Mouse (Mus musculus): ENCODE measurements at regions not wholly inside any gene's neighbourhood (a gene's known extent, or its start where the extent isn't known, plus 50 kb on each side); places are given as distances from the start of the nearest gene placed in this dataset.

DNA sequence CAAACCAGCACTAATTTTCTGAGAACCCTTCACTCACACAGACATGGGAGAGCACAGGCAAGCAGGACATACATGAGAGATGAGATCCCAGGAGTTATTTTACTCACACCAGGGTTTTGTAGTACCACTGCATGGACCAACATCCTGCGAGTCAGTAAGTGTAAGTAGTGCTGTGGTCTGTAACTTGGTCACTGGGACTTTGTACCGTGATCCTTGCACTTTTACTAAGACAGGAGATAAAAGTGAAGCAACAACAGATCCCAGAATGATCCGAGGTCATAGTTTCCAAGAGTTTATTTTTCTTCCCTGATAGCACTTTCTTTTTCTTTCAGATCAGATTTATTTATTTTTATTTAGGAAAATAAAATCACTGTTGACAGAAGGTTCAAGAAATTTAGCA, 54.1 kb upstream of the Mtap start:
- TF ChIP-seq CTCF (IDR thresholded peaks at IDR 0.05; ENCODE audit: low read depth) (no peak), EP300 (IDR thresholded peaks at IDR 0.05; ENCODE audit: low read depth) (no peak)
- Histone ChIP-seq H3K27ac (no peak overlapping the region), H3K4me2 (ENCODE audit: low read depth) (no peak overlapping the region), H3K36me3 (replicated peaks; ENCODE audit: control insufficient read depth, insufficient read depth, low read depth) (no peaks in the 10 kb centered on the region), H3K27me3 (ENCODE audit: control insufficient read depth, insufficient read depth, low read length) (no peaks in the 10 kb centered on the region), H3K9me3 (ENCODE audit: control insufficient read depth, low read length) (no peaks in the 10 kb centered on the region), H3K4me3 (ENCODE audit: insufficient read depth in 1 of 2, low read depth in 2 of 2, low read length in 2 of 2) (no peak overlapping the region), H3K9ac (replicated peaks) (no peak overlapping the region), H3K4me1 (replicated peaks; ENCODE audit: control insufficient read depth in 2 of 2, insufficient read depth in 2 of 2, low read length in 1 of 2) (no peaks in the 10 kb centered on the region)
- DNase-seq (ENCODE audit: low read depth in 3 of 3, low spot score in 3 of 3) = no peak
- no peak for ATAC-seq (ENCODE audit: insufficient read depth)
- WGBS (ENCODE audit: insufficient replicate concordance) = 35% methylated on average over 3 of the region's 3 CpGs

DNA sequence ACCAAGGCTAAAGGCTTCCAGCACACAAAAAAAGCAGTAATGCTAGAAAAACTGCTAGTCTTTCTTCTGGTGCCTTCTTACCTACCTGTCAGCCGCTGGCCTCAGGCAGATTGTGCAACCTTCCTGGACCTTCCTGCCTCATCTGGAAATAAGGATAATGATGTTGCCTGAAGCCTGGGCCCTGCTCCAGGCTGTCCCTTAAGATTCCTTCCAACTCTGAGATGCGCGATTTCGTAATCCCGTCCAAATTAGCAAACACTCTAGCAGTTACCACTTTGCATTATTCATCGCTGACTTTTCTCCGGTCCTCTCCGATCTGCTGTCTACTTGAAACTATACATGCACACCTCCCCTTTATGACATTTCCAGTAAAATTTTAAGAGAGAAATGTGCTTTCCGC, 58.4 kb upstream of the Mtap start:
- ATAC-seq (ENCODE audit: insufficient read depth) = no peak
- no peak for TF ChIP-seq CTCF (IDR thresholded peaks at IDR 0.05; ENCODE audit: low read depth)
- no peak for TF ChIP-seq EP300 (IDR thresholded peaks at IDR 0.05; ENCODE audit: low read depth)
- Histone ChIP-seq H3K4me3 (ENCODE audit: insufficient read depth in 1 of 2, low read depth in 2 of 2, low read length in 2 of 2) (no peak overlapping the region), H3K36me3 (replicated peaks; ENCODE audit: control insufficient read depth, insufficient read depth, low read depth) (no peaks in the 10 kb centered on the region), H3K9me3 (ENCODE audit: control insufficient read depth, low read length) (no peaks in the 10 kb centered on the region), H3K9ac (replicated peaks) (no peak overlapping the region), H3K4me1 (replicated peaks; ENCODE audit: control insufficient read depth in 2 of 2, insufficient read depth in 2 of 2, low read length in 1 of 2) (0 out of 4 replicates have a peak, but pooled peaks cover 0 to 2% of the 10 kb centered on the region in 2 experiments), H3K27me3 (ENCODE audit: control insufficient read depth, insufficient read depth, low read length) (no peaks in the 10 kb centered on the region), H3K27ac (no peak overlapping the region), H3K4me2 (ENCODE audit: low read depth) (no peak overlapping the region)
- no peak for DNase-seq (ENCODE audit: low read depth in 3 of 3, low spot score in 3 of 3)
- WGBS (ENCODE audit: insufficient replicate concordance) = 78% methylated on average over 9 of the region's 9 CpGs

DNA sequence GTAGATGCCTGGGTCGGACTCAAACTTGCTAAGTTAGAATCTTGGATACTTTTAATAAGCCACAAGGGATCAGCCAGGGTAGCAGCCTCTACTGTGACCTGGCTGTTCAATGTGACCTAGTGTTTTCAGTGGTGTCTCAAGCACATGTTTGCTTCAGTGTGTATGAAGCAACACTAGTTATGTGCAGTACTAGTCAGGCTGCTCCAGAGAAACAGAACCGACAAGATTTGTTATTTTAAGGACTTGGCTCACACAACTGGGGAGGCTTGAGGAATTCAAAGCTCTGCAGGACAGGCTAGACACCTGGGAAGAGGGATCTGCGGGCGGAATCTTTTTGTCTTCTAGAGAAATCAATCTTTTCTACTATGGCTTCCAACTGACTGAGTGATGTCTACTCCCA, 62.2 kb upstream of the Mtap start:
- H3K4me2 ChIP-seq (ENCODE audit: low read depth) = no peak overlapping the region
- no peak overlapping the region for H3K27ac ChIP-seq
- no peaks in the 10 kb centered on the region for H3K27me3 ChIP-seq (ENCODE audit: control insufficient read depth, insufficient read depth, low read length)
- no peak overlapping the region for H3K9ac ChIP-seq (replicated peaks)
- no peaks in the 10 kb centered on the region for H3K36me3 ChIP-seq (replicated peaks; ENCODE audit: control insufficient read depth, insufficient read depth, low read depth)
- no peaks in the 10 kb centered on the region for H3K9me3 ChIP-seq (ENCODE audit: control insufficient read depth, low read length)
- ATAC-seq (ENCODE audit: insufficient read depth) (no peak), DNase-seq (ENCODE audit: low read depth in 3 of 3, low spot score in 3 of 3) (no peak)
- 51% methylated on average over 4 of the region's 4 CpGs for WGBS (ENCODE audit: insufficient replicate concordance)
- H3K4me1 ChIP-seq (replicated peaks; ENCODE audit: control insufficient read depth in 2 of 2, insufficient read depth in 2 of 2, low read length in 1 of 2) = 0 out of 4 replicates have a peak, but pooled peaks cover 0 to 2% of the 10 kb centered on the region in 2 experiments
- H3K4me3 ChIP-seq (ENCODE audit: insufficient read depth in 1 of 2, low read depth in 2 of 2, low read length in 2 of 2) = no peak overlapping the region
- TF ChIP-seq EP300 (IDR thresholded peaks at IDR 0.05; ENCODE audit: low read depth) = no peak
- no peak for TF ChIP-seq CTCF (IDR thresholded peaks at IDR 0.05; ENCODE audit: low read depth)

DNA sequence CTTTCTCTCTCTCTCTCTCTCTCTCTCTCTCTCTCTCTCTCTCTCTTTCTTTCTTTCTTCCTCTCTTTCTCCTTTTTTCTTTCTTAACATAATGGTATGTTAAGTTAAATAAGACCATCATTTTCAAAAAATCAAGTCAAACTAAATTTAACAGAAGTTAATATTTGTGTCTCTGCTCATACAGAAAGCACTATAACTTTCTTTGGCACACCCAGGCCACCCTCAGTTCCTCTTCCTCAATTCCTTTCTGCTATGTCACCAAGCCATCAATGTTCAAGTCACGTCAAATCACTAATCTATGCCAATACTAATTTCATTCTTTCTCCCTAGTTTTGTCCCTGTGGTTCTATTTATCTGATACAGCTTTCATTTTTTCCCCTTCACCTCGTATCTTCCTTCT, 66.5 kb upstream of the Mtap start:
- Histone ChIP-seq H3K4me3 (ENCODE audit: insufficient read depth in 1 of 2, low read depth in 2 of 2, low read length in 2 of 2) (no peak overlapping the region), H3K36me3 (replicated peaks; ENCODE audit: control insufficient read depth, insufficient read depth, low read depth) (no peaks in the 10 kb centered on the region), H3K27me3 (ENCODE audit: control insufficient read depth, insufficient read depth, low read length) (no peaks in the 10 kb centered on the region), H3K4me2 (ENCODE audit: low read depth) (no peak overlapping the region), H3K9me3 (ENCODE audit: control insufficient read depth, low read length) (no peaks in the 10 kb centered on the region), H3K4me1 (replicated peaks; ENCODE audit: control insufficient read depth in 2 of 2, insufficient read depth in 2 of 2, low read length in 1 of 2) (0 out of 4 replicates have a peak, but pooled peaks cover 0 to 2% of the 10 kb centered on the region in 2 experiments), H3K27ac (no peak overlapping the region), H3K9ac (replicated peaks) (no peak overlapping the region)
- TF ChIP-seq CTCF (IDR thresholded peaks at IDR 0.05; ENCODE audit: low read depth) = no peak
- no peak for TF ChIP-seq EP300 (IDR thresholded peaks at IDR 0.05; ENCODE audit: low read depth)
- no peak for ATAC-seq (ENCODE audit: insufficient read depth)
- no peak for DNase-seq (ENCODE audit: low read depth in 3 of 3, low spot score in 3 of 3)
- WGBS (ENCODE audit: insufficient replicate concordance) = 30% methylated on average over 2 of the region's 2 CpGs

DNA sequence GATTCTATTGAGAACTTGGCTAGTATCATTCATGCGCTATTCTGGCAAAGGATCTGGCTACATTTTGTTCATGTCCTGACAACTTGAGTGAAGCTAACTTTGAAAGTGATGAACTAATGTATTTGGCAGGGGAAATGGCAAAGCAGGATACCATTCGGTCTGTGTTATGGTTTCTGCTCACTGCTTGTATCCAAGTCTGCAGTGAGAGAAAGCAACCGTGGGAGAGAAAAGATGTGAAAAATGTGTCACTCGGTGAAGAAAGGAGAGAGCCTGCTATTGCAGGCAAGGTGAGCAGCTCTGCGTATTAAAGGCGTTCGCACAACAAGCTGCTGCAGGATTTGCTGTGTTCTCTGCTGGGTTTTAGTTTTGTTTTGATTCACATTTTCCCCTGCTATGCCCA, 72.5 kb upstream of the Mtap start:
- no peak for DNase-seq (ENCODE audit: low read depth in 3 of 3, low spot score in 3 of 3)
- no peak for ATAC-seq (ENCODE audit: insufficient read depth)
- WGBS (ENCODE audit: insufficient replicate concordance) = 76% methylated on average over 7 of the region's 7 CpGs

More for the DNA sequence above, 72.5 kb upstream of the Mtap start:
- no peak for TF ChIP-seq EP300 (IDR thresholded peaks at IDR 0.05; ENCODE audit: low read depth)
- no peak for TF ChIP-seq CTCF (IDR thresholded peaks at IDR 0.05; ENCODE audit: low read depth)
- H3K4me3 ChIP-seq (ENCODE audit: insufficient read depth in 1 of 2, low read depth in 2 of 2, low read length in 2 of 2) = no peak overlapping the region
- H3K9me3 ChIP-seq (ENCODE audit: control insufficient read depth, low read length) = no peaks in the 10 kb centered on the region
- no peak overlapping the region for H3K27ac ChIP-seq
- no peaks in the 10 kb centered on the region for H3K4me1 ChIP-seq (replicated peaks; ENCODE audit: control insufficient read depth in 2 of 2, insufficient read depth in 2 of 2, low read length in 1 of 2)
- no peak overlapping the region for H3K4me2 ChIP-seq (ENCODE audit: low read depth)
- no peaks in the 10 kb centered on the region for H3K36me3 ChIP-seq (replicated peaks; ENCODE audit: control insufficient read depth, insufficient read depth, low read depth)
- H3K9ac ChIP-seq (replicated peaks) = no peak overlapping the region
- no peaks in the 10 kb centered on the region for H3K27me3 ChIP-seq (ENCODE audit: control insufficient read depth, insufficient read depth, low read length)
